Mouse (Mus musculus): Measurements from ENCODE around the gene Zc2hc1b. TPM values are rescaled to one million over a fixed set of nuclear protein-coding genes. Genes with fewer than 3 reads are reported as not detected.

Zc2hc1b gene
- polyA plus RNA-seq, 1 experiment: not detected

DNA sequence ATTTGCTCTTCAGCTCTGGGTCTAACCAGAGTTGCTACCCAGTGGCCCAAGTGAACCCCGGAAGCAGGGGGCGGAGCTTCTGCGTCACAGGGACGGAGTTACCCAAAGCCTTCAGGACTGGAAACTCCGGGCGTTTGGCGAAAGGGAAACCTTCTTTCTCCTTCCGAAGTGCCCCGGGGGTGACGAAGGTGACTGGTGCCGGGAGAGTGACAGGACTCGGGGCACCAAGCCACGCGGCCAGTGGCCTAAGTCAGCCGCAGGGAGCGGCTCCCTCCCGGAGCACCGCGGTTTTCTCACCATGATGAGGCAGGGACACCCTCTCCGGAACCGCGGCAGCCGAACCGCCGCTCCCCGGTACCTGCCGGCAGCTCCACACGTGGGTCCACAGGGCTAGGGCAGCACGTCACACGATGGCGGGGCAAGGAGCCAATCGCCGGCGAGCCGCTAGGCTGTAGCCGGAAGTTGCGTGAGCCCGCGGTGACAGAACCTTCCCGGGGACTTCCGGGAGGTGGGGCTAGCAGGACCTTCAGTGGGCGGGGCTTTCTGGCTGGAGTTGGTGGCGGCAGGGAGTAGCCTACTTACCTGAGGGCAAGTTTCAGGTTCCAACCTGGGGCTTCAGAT lies 15.0 kb upstream of the Zc2hc1b start, which contains the start of gene Ltv1:
Gene Ltv1 (minus strand): TSS at position 438 of the 621 bp plus-strand sequence.
- H3K4me1 ChIP-seq (ENCODE audit: control insufficient read depth, insufficient read depth, low read length): peaks cover 2% of the 10 kb centered on the region; the same call in 1 of the 2 replicates
- peak within 1 kb of the TSS; percentile 77 for H3K27ac ChIP-seq (ENCODE audit: insufficient read depth, low read depth, low read length)
- under 1% methylated on average over 43 of the region's 43 CpGs for WGBS
- no peaks in the 10 kb centered on the region for H3K36me3 ChIP-seq (ENCODE audit: control insufficient read depth, insufficient read depth, low read length)
- H3K27me3 ChIP-seq (replicated peaks; ENCODE audit: control insufficient read depth, insufficient read depth, low read length): no peaks in the 10 kb centered on the region
- peak within 1 kb of the TSS; percentile 80 for H3K4me3 ChIP-seq (ENCODE audit: insufficient read depth, low read depth, low read length)
- TF ChIP-seq POLR2A (IDR thresholded peaks at IDR 0.05; ENCODE audit: low read depth, low read length) (no peak), CTCF (conservative IDR thresholded peaks at IDR 0.05; ENCODE audit: insufficient read depth, insufficient read length, low read depth, low read length) (no peak)
- peak; percentile 98 for DNase-seq

DNA sequence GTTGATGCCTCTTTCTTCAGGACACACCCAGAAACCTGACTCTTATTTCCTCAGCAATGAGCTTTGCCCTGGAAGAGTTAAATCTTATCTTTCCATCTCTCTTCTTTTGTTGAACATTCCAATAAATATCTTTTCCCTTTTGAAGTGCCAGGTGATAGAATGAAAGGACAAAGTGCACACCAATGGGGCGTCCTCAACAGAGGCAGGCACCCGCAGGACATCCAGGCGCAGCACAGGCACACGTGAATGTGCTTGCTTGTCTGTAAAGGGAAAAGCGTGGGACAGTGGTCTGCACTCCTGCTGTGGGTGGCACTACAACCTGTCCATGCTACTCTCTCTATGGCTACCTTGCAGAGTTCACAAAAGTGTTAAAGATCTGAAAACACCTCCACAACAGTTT lies 12.1 kb upstream of the Zc2hc1b start:
- 71% methylated on average over 5 of the region's 5 CpGs for WGBS

GRCm38 (mm10) chr10:13186754-13187153 lies 8.9 kb upstream of the Zc2hc1b start:
- no peak for DNase-seq
- 82% methylated on average over 3 of the region's 3 CpGs for WGBS
- Histone ChIP-seq H3K27ac (ENCODE audit: insufficient read depth, low read depth, low read length) (no peak overlapping the region), H3K36me3 (ENCODE audit: control insufficient read depth, insufficient read depth, low read length) (peaks cover 1% of the 10 kb centered on the region; the same call in 1 of the 2 replicates), H3K4me3 (ENCODE audit: insufficient read depth, low read depth, low read length) (no peak overlapping the region), H3K27me3 (replicated peaks; ENCODE audit: control insufficient read depth, insufficient read depth, low read length) (no peaks in the 10 kb centered on the region), H3K4me1 (ENCODE audit: control insufficient read depth, insufficient read depth, low read length) (no peaks in the 10 kb centered on the region)
- no peak for TF ChIP-seq POLR2A (IDR thresholded peaks at IDR 0.05; ENCODE audit: low read depth, low read length)
- no peak for TF ChIP-seq CTCF (conservative IDR thresholded peaks at IDR 0.05; ENCODE audit: insufficient read depth, insufficient read length, low read depth, low read length)

More for the DNA sequence above, 12.1 kb upstream of the Zc2hc1b start:
- peaks cover 2% of the 10 kb centered on the region; the same call in 1 of the 2 replicates for H3K4me1 ChIP-seq (ENCODE audit: control insufficient read depth, insufficient read depth, low read length)
- no peak overlapping the region for H3K27ac ChIP-seq (ENCODE audit: insufficient read depth, low read depth, low read length)
- H3K36me3 ChIP-seq (ENCODE audit: control insufficient read depth, insufficient read depth, low read length): peaks cover 1% of the 10 kb centered on the region; the same call in 1 of the 2 replicates
- no peak overlapping the region for H3K4me3 ChIP-seq (ENCODE audit: insufficient read depth, low read depth, low read length)
- no peak for DNase-seq
- no peaks in the 10 kb centered on the region for H3K27me3 ChIP-seq (replicated peaks; ENCODE audit: control insufficient read depth, insufficient read depth, low read length)
- TF ChIP-seq POLR2A (IDR thresholded peaks at IDR 0.05; ENCODE audit: low read depth, low read length): no peak
- no peak for TF ChIP-seq CTCF (conservative IDR thresholded peaks at IDR 0.05; ENCODE audit: insufficient read depth, insufficient read length, low read depth, low read length)

DNA sequence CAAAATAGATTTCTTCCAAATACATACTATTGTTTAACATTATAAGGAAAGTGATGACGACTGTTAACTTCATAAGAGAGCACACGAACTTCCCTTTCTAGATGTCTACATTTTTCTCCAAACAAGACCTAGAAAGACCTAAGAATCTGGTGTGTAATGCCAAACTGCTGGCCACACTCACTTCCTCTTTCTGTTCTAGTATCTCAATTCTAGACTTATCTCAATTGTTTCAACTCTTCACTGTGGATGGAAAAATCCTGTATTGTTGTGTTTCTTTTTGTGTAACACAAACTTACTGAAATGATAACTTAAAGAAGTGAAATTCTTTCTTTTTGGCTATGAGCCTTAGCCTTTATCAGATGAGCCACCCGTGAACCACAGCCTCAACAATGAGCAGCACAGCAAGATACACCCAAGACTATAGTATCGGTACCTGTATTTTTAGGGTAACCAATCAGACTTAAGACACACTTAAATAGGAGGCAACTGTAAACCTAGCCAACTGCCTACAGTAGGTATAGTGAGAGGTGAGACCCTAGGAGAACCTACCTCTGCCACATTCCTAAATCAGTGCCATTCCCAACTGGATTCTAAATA lies 6.4 kb upstream of the Zc2hc1b start:
- Histone ChIP-seq H3K36me3 (ENCODE audit: control insufficient read depth, insufficient read depth, low read length) (peaks cover 5% of the 10 kb centered on the region), H3K4me1 (ENCODE audit: control insufficient read depth, insufficient read depth, low read length) (no peaks in the 10 kb centered on the region), H3K27me3 (replicated peaks; ENCODE audit: control insufficient read depth, insufficient read depth, low read length) (no peaks in the 10 kb centered on the region), H3K27ac (ENCODE audit: insufficient read depth, low read depth, low read length) (no peak overlapping the region), H3K4me3 (ENCODE audit: insufficient read depth, low read depth, low read length) (no peak overlapping the region)
- TF ChIP-seq CTCF (conservative IDR thresholded peaks at IDR 0.05; ENCODE audit: insufficient read depth, insufficient read length, low read depth, low read length) (no peak), POLR2A (IDR thresholded peaks at IDR 0.05; ENCODE audit: low read depth, low read length) (no peak)
- WGBS: 87% methylated on average over 4 of the region's 4 CpGs
- DNase-seq: no peak

- Histone ChIP-seq H3K4me3 (ENCODE audit: insufficient read depth, low read depth, low read length) (no peak overlapping the region), H3K36me3 (ENCODE audit: control insufficient read depth, insufficient read depth, low read length) (peaks cover 8% of the 10 kb centered on the region), H3K27me3 (replicated peaks; ENCODE audit: control insufficient read depth, insufficient read depth, low read length) (no peaks in the 10 kb centered on the region), H3K27ac (ENCODE audit: insufficient read depth, low read depth, low read length) (no peak overlapping the region), H3K4me1 (ENCODE audit: control insufficient read depth, insufficient read depth, low read length) (no peaks in the 10 kb centered on the region)
- no peak for DNase-seq
- no peak for TF ChIP-seq POLR2A (IDR thresholded peaks at IDR 0.05; ENCODE audit: low read depth, low read length)
- no peak for TF ChIP-seq CTCF (conservative IDR thresholded peaks at IDR 0.05; ENCODE audit: insufficient read depth, insufficient read length, low read depth, low read length)
- WGBS: 88% methylated on average over 7 of the region's 7 CpGs
These were observed 2.4 kb upstream of the Zc2hc1b start for GRCm38 (mm10) chr10:13180211-13180610.

DNA sequence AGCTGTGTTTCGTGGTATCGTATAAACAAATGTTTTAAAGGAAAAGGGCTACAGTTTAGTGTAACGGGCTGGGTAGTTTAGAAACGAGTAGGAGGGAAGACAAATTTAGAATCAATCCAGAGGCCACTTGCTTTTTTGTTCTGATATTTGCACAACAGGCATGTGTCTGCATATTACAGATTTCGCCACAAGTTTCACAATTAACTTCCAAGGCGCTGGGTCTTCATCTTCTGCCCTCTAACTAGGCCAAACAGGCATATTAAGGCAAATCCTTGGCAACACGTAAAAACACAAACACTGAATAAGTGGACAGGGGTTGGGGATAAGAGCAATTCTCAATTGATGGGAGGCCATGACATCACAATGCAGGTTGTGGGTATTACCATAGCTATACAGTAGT lies 2.0 kb downstream of the Zc2hc1b start:
- Histone ChIP-seq H3K36me3 (ENCODE audit: control insufficient read depth, insufficient read depth, low read length) (peaks cover 7% of the 10 kb centered on the region), H3K4me1 (ENCODE audit: control insufficient read depth, insufficient read depth, low read length) (no peaks in the 10 kb centered on the region), H3K4me3 (ENCODE audit: insufficient read depth, low read depth, low read length) (no peak overlapping the region), H3K27me3 (replicated peaks; ENCODE audit: control insufficient read depth, insufficient read depth, low read length) (no peaks in the 10 kb centered on the region), H3K27ac (ENCODE audit: insufficient read depth, low read depth, low read length) (no peak overlapping the region)
- DNase-seq: no peak
- no peak for TF ChIP-seq CTCF (conservative IDR thresholded peaks at IDR 0.05; ENCODE audit: insufficient read depth, insufficient read length, low read depth, low read length)
- TF ChIP-seq POLR2A (IDR thresholded peaks at IDR 0.05; ENCODE audit: low read depth, low read length): no peak
- 91% methylated on average over 7 of the region's 7 CpGs for WGBS

- Histone ChIP-seq H3K36me3 (ENCODE audit: control insufficient read depth, insufficient read depth, low read length) (no peaks in the 10 kb centered on the region; the same call in 1 of the 2 replicates), H3K4me3 (ENCODE audit: insufficient read depth, low read depth, low read length) (no peak overlapping the region), H3K4me1 (ENCODE audit: control insufficient read depth, insufficient read depth, low read length) (no peaks in the 10 kb centered on the region), H3K27me3 (replicated peaks; ENCODE audit: control insufficient read depth, insufficient read depth, low read length) (no peaks in the 10 kb centered on the region; the same call in 1 of the 2 replicates), H3K27ac (ENCODE audit: insufficient read depth, low read depth, low read length) (no peak overlapping the region)
- no peak for DNase-seq
- no peak for TF ChIP-seq POLR2A (IDR thresholded peaks at IDR 0.05; ENCODE audit: low read depth, low read length)
- no peak for TF ChIP-seq CTCF (conservative IDR thresholded peaks at IDR 0.05; ENCODE audit: insufficient read depth, insufficient read length, low read depth, low read length)
- 39% methylated on average over 10 of the region's 10 CpGs for WGBS
These were observed 5.0 kb downstream of the Zc2hc1b start for GRCm38 (mm10) chr10:13172798-13173221.
